Mouse (Mus musculus) testis, adult 2 months (tissue): ENCODE measurements around the gene Rpl6.

Source experiments
- CTCF ChIP-seq: fragments of 200-500 bp; IDR thresholded peaks from 2 replicates; pipeline ENCODE4 v1.5.1; 2012; ENCODE audit warnings: low read depth, mild to moderate bottlenecking, inconsistent platforms, low read length, moderate library complexity; ENCODE audit not compliant: control insufficient read depth, insufficient read depth, insufficient replicate concordance
- POLR2A ChIP-seq: fragments of 200-500 bp; IDR thresholded peaks from 2 replicates; pipeline ENCODE4 v1.6.1; 2012; ENCODE audit warnings: low read depth, mild to moderate bottlenecking, inconsistent platforms, low read length, moderate library complexity; ENCODE audit not compliant: control insufficient read depth

DNA sequence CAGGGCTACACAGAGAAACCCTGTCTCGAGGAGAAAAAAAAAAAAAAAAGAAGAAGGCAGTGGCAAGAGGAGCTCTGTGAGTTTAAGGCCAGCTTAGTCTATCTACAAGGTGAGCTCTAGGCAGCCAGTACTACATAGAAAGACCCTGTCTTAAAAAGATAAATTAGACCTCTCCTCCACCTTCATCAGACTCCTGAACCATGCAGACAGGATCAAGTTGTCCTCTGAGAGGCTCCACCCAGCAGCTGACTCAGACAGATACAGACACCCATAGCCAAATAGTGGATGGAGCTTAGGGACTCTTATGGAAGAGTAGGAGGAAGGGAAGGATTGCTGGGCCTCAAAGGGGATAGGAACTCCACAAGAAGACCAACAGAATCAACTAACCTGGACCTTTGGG, 10.1 kb upstream of the Rpl6 start:
- TF ChIP-seq CTCF (no peak), POLR2A (no peak)
